Mouse (Mus musculus): ENCODE data around the gene Nos1ap. TPM values are rescaled to one million over a fixed set of nuclear protein-coding genes. Genes with fewer than 3 reads are reported as not detected.

Nos1ap gene
- total RNA-seq, 2 experiments from 2014 or later, result 207 to 209 TPM

DNA sequence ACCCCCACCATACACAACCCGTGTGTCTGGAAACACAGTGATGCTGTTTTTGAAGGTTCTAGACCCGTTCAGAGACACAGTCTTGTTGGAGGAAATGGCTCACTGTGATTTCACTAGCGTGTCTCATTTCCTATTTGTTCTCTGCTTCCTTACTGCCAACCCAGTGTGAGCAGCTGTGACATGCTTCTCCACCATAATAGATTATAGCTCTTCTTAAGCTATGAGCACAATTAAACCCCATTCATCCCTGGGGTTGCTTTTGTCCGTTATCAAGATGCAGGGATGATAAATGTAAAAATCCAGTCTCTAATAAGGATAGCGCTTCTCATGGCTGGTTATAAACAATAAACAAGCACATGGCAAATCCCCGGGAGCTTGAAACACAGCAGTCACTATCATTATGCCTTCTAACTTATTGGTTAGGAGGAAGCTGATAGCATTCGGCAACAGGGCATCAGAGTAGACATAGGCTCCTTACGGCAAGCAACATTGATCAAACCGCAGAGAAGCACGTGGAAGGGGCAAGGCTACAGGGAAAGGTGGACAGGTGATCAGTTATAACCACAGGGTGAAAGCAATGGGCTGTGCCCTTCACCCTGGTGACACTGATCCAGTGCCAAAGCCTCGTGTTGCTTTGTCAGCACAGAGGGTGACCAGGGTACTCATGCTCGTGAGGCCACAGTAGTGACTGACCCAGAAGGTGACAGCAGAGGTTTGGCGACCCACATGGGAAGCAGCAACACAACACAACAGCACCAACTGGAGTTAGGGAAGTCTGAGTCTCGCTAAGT lies 133.6 kb downstream of the Nos1ap start:
- Histone ChIP-seq H3K27ac (no peak overlapping the region), H3K4me3 (no peak overlapping the region)
- no peak for TF ChIP-seq CTCF (conservative IDR thresholded peaks at IDR 0.05)
- DNase-seq (ENCODE audit: low spot score in 2 of 2), result no peak

DNA sequence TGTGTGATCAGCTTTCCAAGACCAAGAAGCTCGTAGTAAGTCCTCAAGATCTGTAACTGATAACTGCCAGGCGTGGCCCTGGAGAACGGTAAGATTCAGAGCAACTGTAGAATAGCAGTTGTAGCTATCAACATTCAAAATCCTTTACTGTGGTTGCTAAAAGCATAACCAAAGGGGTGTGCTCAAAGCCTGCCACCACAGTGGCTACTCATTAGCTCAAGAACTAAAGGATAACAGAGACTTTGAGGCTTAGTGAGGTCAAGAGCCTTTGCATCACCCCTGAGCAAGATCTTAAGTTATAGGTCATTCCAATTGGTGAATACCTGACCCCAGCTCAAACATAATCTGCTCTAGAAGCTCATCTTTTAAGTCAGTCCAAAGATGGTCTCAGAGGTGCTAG lies 134.3 kb downstream of the Nos1ap start:
- TF ChIP-seq CTCF (conservative IDR thresholded peaks at IDR 0.05), result no peak

DNA sequence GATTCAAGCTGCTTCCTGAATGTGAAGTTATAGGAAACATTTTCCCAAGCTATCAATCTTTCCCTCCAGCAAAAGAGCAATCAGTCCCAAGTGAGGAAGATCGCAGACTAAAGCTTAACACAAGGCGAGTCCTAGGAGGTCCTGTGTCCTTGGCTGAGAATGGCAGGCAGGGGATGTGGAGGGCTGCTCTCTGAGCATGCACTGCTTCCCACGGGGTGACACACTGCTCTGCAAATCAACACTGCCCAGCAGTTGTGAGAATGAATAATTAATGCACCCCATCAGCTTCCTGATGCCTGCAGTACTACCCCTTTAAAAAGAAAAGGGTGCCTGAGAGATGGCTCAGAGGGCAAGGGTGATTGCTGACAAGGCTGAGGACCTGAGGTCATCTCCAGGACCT lies 136.2 kb downstream of the Nos1ap start:
- H3K27ac ChIP-seq, result no peak overlapping the region
- TF ChIP-seq CTCF (conservative IDR thresholded peaks at IDR 0.05), result no peak
- DNase-seq (ENCODE audit: low spot score in 2 of 2), result no peak
- no peak overlapping the region for H3K4me3 ChIP-seq

More for the DNA sequence above, 134.3 kb downstream of the Nos1ap start:
- no peak for DNase-seq (ENCODE audit: low spot score in 2 of 2)
- H3K4me3 ChIP-seq, result no peak overlapping the region
- no peak overlapping the region for H3K27ac ChIP-seq

DNA sequence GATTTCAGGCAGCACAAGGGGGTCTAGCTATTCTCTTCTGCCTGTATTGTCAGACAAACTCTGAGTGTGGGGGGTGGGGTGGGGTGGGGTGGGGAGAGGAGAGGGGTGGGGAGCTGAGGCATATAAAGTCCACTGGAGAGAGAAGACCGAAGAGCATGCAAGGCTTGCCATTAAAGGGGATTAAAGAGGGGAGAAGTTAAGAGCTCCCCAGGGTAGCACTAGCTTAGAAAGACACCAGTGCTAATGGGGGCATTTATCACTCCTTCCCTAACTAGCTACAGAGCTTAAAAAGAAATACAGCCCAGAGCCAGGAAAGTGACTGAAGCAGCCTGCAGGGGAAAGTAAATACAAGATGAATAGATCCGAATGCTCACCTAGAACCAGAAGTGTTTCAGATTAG lies 141.4 kb downstream of the Nos1ap start:
- no peak for TF ChIP-seq CTCF (conservative IDR thresholded peaks at IDR 0.05)
- Histone ChIP-seq H3K4me3 (no peak overlapping the region), H3K27ac (no peak overlapping the region)
- DNase-seq (ENCODE audit: low spot score in 2 of 2), result no peak

GRCm38 (mm10) chr1:170445458-170445857 lies 144.2 kb downstream of the Nos1ap start:
- DNase-seq (ENCODE audit: low spot score in 2 of 2), result no peak
- peak overlapping the region; percentile 29; the same call in 1 of the 2 replicates for H3K27ac ChIP-seq

GRCm38 (mm10) chr1:170440367-170440766 lies 149.3 kb downstream of the Nos1ap start:
- H3K27ac ChIP-seq, result peak overlapping the region; percentile 54; the same call in 1 of the 2 replicates
- no peak for TF ChIP-seq CTCF (conservative IDR thresholded peaks at IDR 0.05)
- no peak overlapping the region for H3K4me3 ChIP-seq
- peak in 1 of 2 experiments; percentile 35 for DNase-seq (ENCODE audit: low spot score in 2 of 2)

More at GRCm38 (mm10) chr1:170445458-170445857, 144.2 kb downstream of the Nos1ap start:
- TF ChIP-seq CTCF (conservative IDR thresholded peaks at IDR 0.05), result no peak
- H3K4me3 ChIP-seq, result no peak overlapping the region

DNA sequence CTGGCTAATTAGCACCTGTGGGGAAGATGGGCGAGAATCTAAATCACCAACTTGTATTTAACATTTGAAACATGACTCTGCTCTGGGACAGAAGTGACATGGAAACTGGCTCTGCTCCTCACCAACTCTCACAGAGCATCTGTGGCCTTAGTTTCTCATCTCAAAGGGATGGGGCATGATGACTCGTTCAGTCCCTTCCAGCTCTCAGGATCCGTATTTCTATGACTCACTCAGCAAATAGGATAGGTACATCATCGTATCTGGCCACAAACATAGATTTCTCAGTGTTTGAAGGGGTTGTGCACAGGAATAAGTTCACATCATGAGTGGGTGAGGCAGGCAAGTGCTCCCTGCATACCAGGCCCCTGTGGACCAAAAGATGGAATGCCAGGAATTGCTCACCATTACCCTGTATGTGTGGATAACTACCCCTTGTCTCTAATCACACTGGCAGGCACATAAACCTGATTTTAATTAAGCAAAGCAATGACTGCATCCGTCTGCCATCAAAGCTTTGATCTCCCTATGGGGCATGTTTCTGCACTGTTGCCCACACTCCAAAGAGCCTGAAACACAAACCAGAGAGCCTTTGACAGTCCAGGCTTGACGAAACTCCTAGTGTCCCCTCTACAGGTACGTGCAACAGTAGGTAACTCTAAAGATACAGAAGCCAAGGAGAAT lies 151.1 kb downstream of the Nos1ap start:
- peak overlapping the region; percentile 54 for H3K27ac ChIP-seq
- DNase-seq (ENCODE audit: low spot score in 2 of 2), result no peak
- TF ChIP-seq CTCF (conservative IDR thresholded peaks at IDR 0.05), result no peak
- no peak overlapping the region for H3K4me3 ChIP-seq

GRCm38 (mm10) chr1:170434146-170434545 lies 155.5 kb downstream of the Nos1ap start:
- no peak for TF ChIP-seq CTCF (conservative IDR thresholded peaks at IDR 0.05)
- Histone ChIP-seq H3K4me3 (no peak overlapping the region), H3K27ac (no peak overlapping the region)
- no peak for DNase-seq (ENCODE audit: low spot score in 2 of 2)

- no peak for TF ChIP-seq CTCF (conservative IDR thresholded peaks at IDR 0.05)
- H3K4me3 ChIP-seq, result no peak overlapping the region
- no peak for DNase-seq (ENCODE audit: low spot score in 2 of 2)
- H3K27ac ChIP-seq, result no peak overlapping the region
These were observed 156.0 kb downstream of the Nos1ap start for GRCm38 (mm10) chr1:170433661-170434060.

DNA sequence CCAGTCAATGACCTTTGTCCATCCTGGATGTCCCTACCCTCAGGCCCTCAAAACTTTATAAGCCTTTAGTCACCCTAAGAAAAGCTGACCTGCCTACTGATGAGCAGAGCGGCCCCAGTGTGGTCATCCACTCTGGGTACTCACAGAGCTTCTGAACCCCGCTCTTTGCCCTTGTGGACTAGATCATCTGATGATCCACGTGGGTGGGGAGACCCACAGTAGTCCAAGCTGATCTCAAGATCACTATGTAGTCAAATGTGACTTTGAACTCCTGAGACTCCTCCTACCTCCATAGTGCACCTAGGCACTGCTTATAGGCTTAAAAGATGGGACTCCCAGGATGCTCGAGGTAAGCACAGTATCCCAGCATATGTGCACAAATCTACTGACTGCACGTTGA lies 157.4 kb downstream of the Nos1ap start:
- TF ChIP-seq CTCF (conservative IDR thresholded peaks at IDR 0.05), result no peak

DNA sequence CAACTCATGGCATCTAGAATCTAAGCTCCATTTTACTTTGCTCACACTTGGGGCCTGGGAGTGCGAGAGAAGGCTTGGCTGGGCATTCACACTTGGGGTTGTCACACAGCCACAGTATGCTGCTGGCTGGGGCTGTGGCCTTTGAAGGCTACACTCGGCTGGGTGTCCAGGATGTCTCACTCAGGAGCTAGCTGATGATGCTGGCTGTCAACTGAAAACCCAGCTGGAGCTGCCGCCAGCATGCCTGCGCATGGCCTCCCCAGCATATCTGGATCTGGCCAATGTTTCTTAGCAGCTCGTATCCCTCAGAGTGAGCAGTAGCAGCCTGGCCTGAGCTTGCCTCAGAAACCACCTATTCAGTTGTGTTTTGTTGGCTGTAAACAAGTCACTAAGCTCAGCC lies 158.3 kb downstream of the Nos1ap start:
- no peak for TF ChIP-seq CTCF (conservative IDR thresholded peaks at IDR 0.05)
- Histone ChIP-seq H3K4me3 (no peak overlapping the region), H3K27ac (peak overlapping the region; percentile 24)
- DNase-seq (ENCODE audit: low spot score in 2 of 2), result no peak

More for the DNA sequence above, 157.4 kb downstream of the Nos1ap start:
- Histone ChIP-seq H3K27ac (no peak overlapping the region), H3K4me3 (no peak overlapping the region)
- DNase-seq (ENCODE audit: low spot score in 2 of 2), result no peak

- DNase-seq (ENCODE audit: low spot score in 2 of 2), result no peak
- H3K4me3 ChIP-seq, result no peak overlapping the region
- no peak for TF ChIP-seq CTCF (conservative IDR thresholded peaks at IDR 0.05)
- no peak overlapping the region for H3K27ac ChIP-seq
These were observed 159.0 kb downstream of the Nos1ap start for GRCm38 (mm10) chr1:170430660-170431059.

DNA sequence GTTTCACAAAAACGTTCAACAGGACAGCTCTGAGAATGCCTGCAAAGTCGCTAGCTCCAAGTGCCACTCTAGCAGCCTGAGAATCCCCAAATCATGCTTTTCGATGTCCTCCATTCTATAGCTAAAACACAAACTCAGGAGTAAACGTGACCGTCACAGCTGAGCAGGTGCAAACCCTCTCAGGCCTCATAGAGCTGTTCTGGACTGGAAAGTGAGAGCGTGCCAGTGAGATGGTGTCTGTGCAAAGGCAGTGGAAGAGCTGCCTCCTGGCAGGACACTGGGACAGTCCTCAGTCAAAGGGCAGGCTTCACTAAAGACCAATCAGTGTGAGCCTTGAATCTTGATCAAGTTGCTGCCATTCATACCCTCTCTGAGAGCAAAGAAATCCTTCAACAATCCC lies 160.0 kb downstream of the Nos1ap start:
- no peak for TF ChIP-seq CTCF (conservative IDR thresholded peaks at IDR 0.05)
- no peak overlapping the region for H3K4me3 ChIP-seq
- DNase-seq (ENCODE audit: low spot score in 2 of 2), result no peak
- no peak overlapping the region for H3K27ac ChIP-seq
